Mouse (Mus musculus) midbrain, postnatal 0 days (tissue): ENCODE measurements at regions not wholly inside any gene's neighbourhood (a gene's known extent, or its start where the extent isn't known, plus 50 kb on each side); places are given as distances from the start of the nearest gene placed in this dataset.

Source experiments
- ATAC-seq: fragments of 200-750 bp; cut with Nextera tagmentation; 2 replicates; pipeline ENCODE4 v1.8.0; 2017; ENCODE audit warnings: moderate number of reproducible peaks, mild to moderate bottlenecking, moderate TSS enrichment, moderate library complexity; ENCODE audit not compliant: low FRiP score
- DNase-seq: peaks from one replicate; pipeline ENCODE4 v3.0.0-alpha.2; 2015; ENCODE audit warnings: low spot score
- H3K27ac ChIP-seq: fragments of 300-500 bp; sonication (generic); 2 replicates; pipeline ENCODE4 v1.5.1; 2014; ENCODE audit warnings: low read depth, mild to moderate bottlenecking, low read length, mixed read lengths
- H3K27me3 ChIP-seq: fragments of 300-500 bp; sonication (generic); 2 replicates; pipeline ENCODE4 v1.6.1; 2014; ENCODE audit warnings: low read length, control low read depth, mixed read lengths; ENCODE audit not compliant: insufficient read depth
- H3K36me3 ChIP-seq: fragments of 300-500 bp; sonication (generic); 2 replicates; pipeline ENCODE4 v1.6.1; 2014; ENCODE audit warnings: low read length, control low read depth, mixed read lengths; ENCODE audit not compliant: insufficient read depth
- H3K4me1 ChIP-seq: fragments of 300-500 bp; sonication (generic); 2 replicates; pipeline ENCODE4 v1.6.1; 2014; ENCODE audit warnings: mild to moderate bottlenecking, control low read depth, antibody characterized with exemption, low read length, mixed read lengths; ENCODE audit not compliant: insufficient read depth
- H3K4me2 ChIP-seq: fragments of 300-500 bp; sonication (generic); 2 replicates; pipeline ENCODE4 v1.6.1; 2014; ENCODE audit warnings: low read depth, mild to moderate bottlenecking, low read length, mixed read lengths; ENCODE audit not compliant: poor library complexity, severe bottlenecking
- H3K4me3 ChIP-seq: fragments of 300-500 bp; sonication (generic); 2 replicates; pipeline ENCODE4 v1.5.1; 2014; ENCODE audit warnings: low read depth, mild to moderate bottlenecking, low read length, moderate library complexity
- H3K9ac ChIP-seq: fragments of 300-500 bp; sonication (generic); replicated peaks from 2 replicates; pipeline ENCODE4 v1.6.1; 2014; ENCODE audit warnings: mild to moderate bottlenecking, low read length, moderate library complexity, mixed read lengths; ENCODE audit not compliant: poor library complexity, severe bottlenecking
- H3K9me3 ChIP-seq: fragments of 300-500 bp; sonication (generic); 2 replicates; pipeline ENCODE4 v1.6.1; 2016; ENCODE audit warnings: low read length, control low read depth
- CTCF ChIP-seq: IDR thresholded peaks from 2 replicates; pipeline ENCODE4 v1.5.1; 2016; ENCODE audit warnings: antibody characterized with exemption, mild to moderate bottlenecking
- WGBS: fragments of 180-500 bp; shearing (Covaris S2); extraction: QIAGEN DNeasy Blood & Tissue Kit; methylation state at CpG from one replicate; pipeline ENCODE4 v1.1.7; 2014; 5-methylcytosine and 5-hydroxymethylcytosine counted together

DNA sequence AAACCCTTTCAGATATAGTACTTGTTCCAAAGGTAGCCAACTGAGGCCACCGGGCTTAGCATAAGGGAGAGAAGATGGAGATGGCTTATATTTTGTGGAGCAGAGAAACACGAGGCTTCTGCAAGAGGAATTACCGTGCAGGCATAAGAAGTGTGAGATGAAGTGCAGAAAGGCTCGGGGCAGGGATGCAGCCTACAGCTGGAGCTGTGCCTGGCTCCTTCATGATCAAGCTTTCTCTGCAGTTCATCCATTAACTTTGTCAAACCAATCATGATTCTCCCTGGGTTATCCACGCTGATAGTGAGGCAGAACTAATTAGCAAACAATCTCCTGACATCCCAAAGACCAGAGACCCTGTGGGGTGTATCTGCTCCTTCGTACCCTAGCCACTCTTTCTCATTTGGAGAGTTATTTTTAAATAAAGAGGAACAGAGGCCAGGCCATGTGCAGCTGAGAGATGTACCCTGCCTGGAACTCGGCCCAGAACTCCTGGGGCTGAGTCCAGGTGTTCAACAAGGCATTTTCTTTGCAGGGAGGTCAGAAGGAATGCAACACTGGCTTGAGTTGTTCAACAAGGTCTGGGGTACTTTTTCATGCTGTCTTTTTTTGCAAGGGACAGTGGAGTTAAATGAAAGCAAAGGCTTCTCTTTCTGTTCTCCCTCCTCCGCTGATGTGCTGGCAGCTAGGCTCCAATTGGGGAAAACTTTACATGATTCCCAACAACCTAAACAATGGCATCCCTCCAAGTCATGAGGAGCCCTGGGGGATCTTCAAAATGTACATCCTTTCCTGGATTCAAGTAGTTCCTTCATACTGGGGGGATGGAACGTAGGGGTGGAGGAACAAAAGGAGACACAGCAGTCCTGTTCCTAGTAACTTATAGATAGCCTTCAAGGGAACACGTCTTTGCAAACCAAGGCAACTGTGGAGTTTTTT, 610.4 kb upstream of the Fam92a start:
- H3K27me3 ChIP-seq = no peaks in the 10 kb centered on the region
- H3K4me1 ChIP-seq = no peaks in the 10 kb centered on the region
- no peak for TF ChIP-seq CTCF
- no peaks in the 10 kb centered on the region for H3K36me3 ChIP-seq
- WGBS = 62% methylated on average over 10 of the region's 10 CpGs
- no peak overlapping the region for H3K4me3 ChIP-seq
- DNase-seq (no peak), ATAC-seq (no peak)
- H3K27ac ChIP-seq = no peak overlapping the region
- no peaks in the 10 kb centered on the region for H3K9me3 ChIP-seq
- no peak overlapping the region for H3K4me2 ChIP-seq
- no peak overlapping the region for H3K9ac ChIP-seq

DNA sequence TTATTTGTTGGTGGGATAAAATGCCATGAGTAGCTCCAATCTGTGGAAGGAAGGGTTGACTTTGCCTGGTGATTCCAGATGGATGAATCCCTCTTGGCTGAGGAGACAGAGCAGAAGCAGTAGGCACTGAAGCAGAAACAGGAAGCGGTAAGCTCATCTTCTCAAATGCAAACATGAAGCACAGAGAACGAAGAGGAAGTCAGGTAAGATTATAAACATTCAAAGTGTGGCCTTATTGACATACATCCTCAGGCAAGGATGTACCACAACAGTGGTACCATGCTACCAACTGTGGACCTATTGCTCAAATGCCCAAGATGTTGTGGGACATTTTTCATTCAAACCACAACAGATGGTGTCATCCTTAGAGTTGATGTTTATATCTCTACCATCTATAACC, 608.4 kb upstream of the Fam92a start:
- H3K4me1 ChIP-seq = no peaks in the 10 kb centered on the region
- WGBS = 92% methylated on average over 2 of the region's 2 CpGs
- no peaks in the 10 kb centered on the region for H3K36me3 ChIP-seq
- H3K27ac ChIP-seq = no peak overlapping the region
- ATAC-seq (no peak), DNase-seq (no peak)
- H3K27me3 ChIP-seq = no peaks in the 10 kb centered on the region
- H3K4me3 ChIP-seq = no peak overlapping the region
- H3K4me2 ChIP-seq = no peak overlapping the region
- H3K9me3 ChIP-seq = no peaks in the 10 kb centered on the region
- TF ChIP-seq CTCF = no peak
- H3K9ac ChIP-seq = no peak overlapping the region

DNA sequence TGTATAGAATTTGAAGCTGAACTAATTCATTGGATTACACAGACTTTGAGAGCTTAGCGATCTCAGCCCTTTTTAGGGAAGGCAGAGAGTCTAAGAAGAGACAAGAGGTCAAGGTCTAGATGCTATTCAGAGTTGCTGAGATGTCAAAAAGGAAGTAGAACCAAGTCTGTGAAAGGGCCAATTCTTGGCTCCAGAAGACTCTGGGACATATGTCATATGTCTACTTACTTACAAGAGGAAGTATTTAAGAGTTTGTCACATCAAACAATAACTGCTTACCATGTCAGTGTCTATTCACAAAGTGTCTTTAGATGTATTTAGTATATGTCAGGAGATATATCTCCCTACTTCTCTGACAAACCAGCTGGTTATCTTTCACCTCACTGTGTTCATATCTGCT, 607.4 kb upstream of the Fam92a start:
- H3K4me2 ChIP-seq = no peak overlapping the region
- no peaks in the 10 kb centered on the region for H3K27me3 ChIP-seq
- WGBS = 76% methylated on average over 1 of the region's 1 CpGs
- H3K9me3 ChIP-seq = no peaks in the 10 kb centered on the region
- TF ChIP-seq CTCF = no peak
- no peak overlapping the region for H3K27ac ChIP-seq
- ATAC-seq (no peak), DNase-seq (no peak)
- H3K4me3 ChIP-seq = no peak overlapping the region
- no peak overlapping the region for H3K9ac ChIP-seq
- H3K4me1 ChIP-seq = no peaks in the 10 kb centered on the region
- H3K36me3 ChIP-seq = no peaks in the 10 kb centered on the region

- DNase-seq (no peak), ATAC-seq (no peak)
- TF ChIP-seq CTCF = no peak
- Histone ChIP-seq H3K9ac (no peak overlapping the region), H3K4me1 (no peaks in the 10 kb centered on the region), H3K36me3 (no peaks in the 10 kb centered on the region), H3K9me3 (no peaks in the 10 kb centered on the region), H3K4me3 (no peak overlapping the region), H3K4me2 (no peak overlapping the region), H3K27ac (no peak overlapping the region), H3K27me3 (no peaks in the 10 kb centered on the region)
- WGBS = 76% methylated on average over 2 of the region's 2 CpGs
These were observed 606.3 kb upstream of the Fam92a start for GRCm38 (mm10) chr4:12778163-12778562.

DNA sequence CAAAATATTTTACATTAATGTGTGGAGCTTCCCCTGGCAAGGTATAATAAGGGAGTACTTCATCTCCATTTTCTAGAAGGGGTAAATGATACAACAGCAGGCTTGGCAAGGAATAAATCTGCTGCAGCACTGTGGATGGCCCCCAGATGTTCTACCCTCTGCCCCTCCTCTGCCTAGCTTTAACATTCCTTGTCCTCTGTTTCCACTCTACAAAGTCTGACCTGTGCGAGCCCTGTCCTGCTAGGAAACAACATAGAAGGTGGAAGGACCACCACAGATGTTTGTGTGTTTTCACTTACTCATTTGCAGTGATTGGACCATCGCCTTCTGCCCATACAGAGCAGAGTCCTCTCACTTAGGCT, 604.4 kb upstream of the Fam92a start:
- H3K4me1 ChIP-seq = no peaks in the 10 kb centered on the region
- no peak overlapping the region for H3K27ac ChIP-seq
- no peak for DNase-seq
- no peak overlapping the region for H3K9ac ChIP-seq
- 91% methylated on average over 2 of the region's 2 CpGs for WGBS
- no peak for TF ChIP-seq CTCF
- no peak for ATAC-seq
- no peak overlapping the region for H3K4me2 ChIP-seq
- H3K27me3 ChIP-seq = no peaks in the 10 kb centered on the region
- no peaks in the 10 kb centered on the region for H3K9me3 ChIP-seq
- no peaks in the 10 kb centered on the region for H3K36me3 ChIP-seq
- no peak overlapping the region for H3K4me3 ChIP-seq

DNA sequence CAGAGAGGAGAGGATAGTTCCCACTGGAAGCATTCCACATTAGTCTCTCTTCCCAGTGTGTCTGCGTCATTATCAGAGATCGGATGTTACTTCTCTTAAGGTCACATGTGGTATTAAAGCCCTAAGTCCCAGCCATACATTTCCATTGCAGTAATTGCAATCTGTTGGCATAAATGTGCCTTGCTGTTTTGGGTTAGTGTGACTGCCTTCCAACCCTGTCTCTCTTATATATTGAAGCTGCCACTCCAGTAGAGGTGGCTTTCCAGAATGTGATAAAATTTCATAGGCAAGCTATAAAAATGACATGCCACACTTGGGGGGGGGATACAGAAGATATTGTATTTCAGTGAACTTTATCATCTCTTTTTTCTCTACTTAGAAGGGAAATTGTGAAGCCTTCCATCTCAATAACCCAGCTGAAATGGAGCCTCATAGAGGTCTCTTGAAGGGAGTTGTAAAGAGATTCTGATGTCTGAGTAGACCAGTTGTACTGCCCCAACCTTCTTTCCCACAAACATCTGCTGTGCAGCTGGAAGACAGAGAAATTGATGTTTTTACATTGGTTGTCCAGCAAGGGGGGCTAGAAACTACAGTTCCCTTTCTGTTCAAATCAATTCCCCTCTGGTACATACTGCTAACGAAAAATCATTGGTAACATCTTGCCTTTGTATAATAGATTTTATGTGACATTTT, 603.9 kb upstream of the Fam92a start:
- H3K9me3 ChIP-seq = no peaks in the 10 kb centered on the region
- H3K36me3 ChIP-seq = no peaks in the 10 kb centered on the region
- no peak overlapping the region for H3K4me2 ChIP-seq
- 37% methylated on average over 3 of the region's 3 CpGs for WGBS
- no peak overlapping the region for H3K4me3 ChIP-seq
- H3K4me1 ChIP-seq = no peaks in the 10 kb centered on the region
- H3K27me3 ChIP-seq = no peaks in the 10 kb centered on the region
- no peak overlapping the region for H3K9ac ChIP-seq
- H3K27ac ChIP-seq = no peak overlapping the region
- ATAC-seq (no peak), DNase-seq (peak; percentile 41)
- TF ChIP-seq CTCF = peak; percentile 64
